Mouse (Mus musculus) lung, postnatal 0 days (tissue): ENCODE measurements around the gene Pth1r. TPM values are rescaled to one million over a fixed set of nuclear protein-coding genes. Genes with fewer than 3 reads are reported as not detected.

Experiments used
- ATAC-seq: fragments of 200-750 bp; cut with Nextera tagmentation; 2 replicates; pipeline ENCODE4 v1.8.0; 2017; ENCODE audit warnings: moderate library complexity
- DNase-seq: peaks from one replicate; pipeline ENCODE4 v3.0.0-alpha.2; 2016; ENCODE audit warnings: low spot score
- H3K27ac ChIP-seq: fragments of 300-500 bp; sonication (generic); 2 replicates; pipeline ENCODE4 v1.5.1; 2014; ENCODE audit warnings: antibody characterized with exemption, mild to moderate bottlenecking, low read length, mixed read lengths
- H3K27me3 ChIP-seq: fragments of 300-500 bp; sonication (generic); replicated peaks from 2 replicates; pipeline ENCODE4 v1.6.1; 2014; ENCODE audit warnings: low read length, mixed read lengths; ENCODE audit not compliant: insufficient read depth
- H3K36me3 ChIP-seq: fragments of 300-500 bp; sonication (generic); 2 replicates; pipeline ENCODE4 v1.6.1; 2014; ENCODE audit warnings: low read length, mixed read lengths; ENCODE audit not compliant: insufficient read depth
- H3K4me1 ChIP-seq: fragments of 300-500 bp; sonication (generic); 2 replicates; pipeline ENCODE4 v1.6.1; 2014; ENCODE audit warnings: antibody characterized with exemption, low read depth, low read length, mixed read lengths; ENCODE audit not compliant: insufficient read depth
- H3K4me2 ChIP-seq: fragments of 300-500 bp; sonication (generic); replicated peaks from 2 replicates; pipeline ENCODE4 v1.6.1; 2014; ENCODE audit warnings: low read depth, mild to moderate bottlenecking, low read length, moderate library complexity, mixed read lengths
- H3K4me3 ChIP-seq: fragments of 300-500 bp; sonication (generic); 2 replicates; pipeline ENCODE4 v1.5.1; 2014; ENCODE audit warnings: low read depth, low read length
- H3K9ac ChIP-seq: fragments of 300-500 bp; sonication (generic); replicated peaks from 2 replicates; pipeline ENCODE4 v1.6.1; 2014; ENCODE audit warnings: low read depth, mild to moderate bottlenecking
- H3K9me3 ChIP-seq: fragments of 300-500 bp; sonication (generic); 2 replicates; pipeline ENCODE4 v1.6.1; 2016; ENCODE audit warnings: low read length, mixed read lengths
- CTCF ChIP-seq: IDR thresholded peaks from 2 replicates; pipeline ENCODE4 v1.5.1; 2016; ENCODE audit warnings: antibody characterized with exemption, mild to moderate bottlenecking
- EP300 ChIP-seq: IDR thresholded peaks from 2 replicates; pipeline ENCODE4 v1.6.1; 2016; ENCODE audit warnings: antibody characterized with exemption, mild to moderate bottlenecking, control low read depth
- WGBS: fragments of 180-500 bp; shearing (Covaris S2); extraction: QIAGEN DNeasy Blood & Tissue Kit; methylation state at CpG from one replicate; pipeline ENCODE4 v1.1.7; 2014; 5-methylcytosine and 5-hydroxymethylcytosine counted together
- polyA plus RNA-seq: library from polyadenylated mRNA; unstranded; fragments of >200 nt; fragmentation: Nextera tagmentation; extraction: Ambion mirVana; gene quantifications from 2 replicates; pipeline ENCODE4 v1.2.1, GENCODE M21; 2015

The Pth1r gene
- polyA plus RNA-seq, 1 experiment from 2014 or later = 19.4 TPM

DNA sequence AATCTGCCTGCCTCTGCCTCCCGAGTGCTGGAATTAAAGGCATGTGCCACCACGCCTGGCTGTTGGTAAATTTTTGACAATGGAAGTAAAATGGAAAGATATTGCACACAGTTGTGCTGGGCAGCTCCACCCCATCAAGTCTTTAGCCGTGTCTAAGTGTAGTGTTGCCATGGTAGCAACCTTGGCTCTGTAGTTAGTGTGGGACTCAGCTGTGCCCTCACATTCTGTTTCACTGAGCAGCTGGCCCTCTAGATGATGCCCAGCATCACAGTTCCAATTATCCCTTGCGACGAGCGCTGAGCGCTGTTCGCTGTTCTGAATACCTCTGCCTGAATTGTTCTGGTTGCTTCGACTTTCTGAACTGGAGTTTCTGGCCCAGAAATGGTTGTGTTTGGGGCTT is 65.1 kb downstream of the Pth1r start:
- no peak overlapping the region for H3K4me2 ChIP-seq
- no peaks in the 10 kb centered on the region for H3K9me3 ChIP-seq
- no peak for TF ChIP-seq CTCF
- H3K27ac ChIP-seq = peak overlapping the region; percentile 54
- H3K9ac ChIP-seq = no peak overlapping the region
- peaks cover 39% of the 10 kb centered on the region for H3K4me1 ChIP-seq
- no peak overlapping the region for H3K4me3 ChIP-seq
- WGBS = 64% methylated on average over 9 of the region's 9 CpGs
- H3K27me3 ChIP-seq = no peaks in the 10 kb centered on the region
- ATAC-seq = no peak
- H3K36me3 ChIP-seq = peaks cover 5% of the 10 kb centered on the region
- peak; percentile 42 for DNase-seq

DNA sequence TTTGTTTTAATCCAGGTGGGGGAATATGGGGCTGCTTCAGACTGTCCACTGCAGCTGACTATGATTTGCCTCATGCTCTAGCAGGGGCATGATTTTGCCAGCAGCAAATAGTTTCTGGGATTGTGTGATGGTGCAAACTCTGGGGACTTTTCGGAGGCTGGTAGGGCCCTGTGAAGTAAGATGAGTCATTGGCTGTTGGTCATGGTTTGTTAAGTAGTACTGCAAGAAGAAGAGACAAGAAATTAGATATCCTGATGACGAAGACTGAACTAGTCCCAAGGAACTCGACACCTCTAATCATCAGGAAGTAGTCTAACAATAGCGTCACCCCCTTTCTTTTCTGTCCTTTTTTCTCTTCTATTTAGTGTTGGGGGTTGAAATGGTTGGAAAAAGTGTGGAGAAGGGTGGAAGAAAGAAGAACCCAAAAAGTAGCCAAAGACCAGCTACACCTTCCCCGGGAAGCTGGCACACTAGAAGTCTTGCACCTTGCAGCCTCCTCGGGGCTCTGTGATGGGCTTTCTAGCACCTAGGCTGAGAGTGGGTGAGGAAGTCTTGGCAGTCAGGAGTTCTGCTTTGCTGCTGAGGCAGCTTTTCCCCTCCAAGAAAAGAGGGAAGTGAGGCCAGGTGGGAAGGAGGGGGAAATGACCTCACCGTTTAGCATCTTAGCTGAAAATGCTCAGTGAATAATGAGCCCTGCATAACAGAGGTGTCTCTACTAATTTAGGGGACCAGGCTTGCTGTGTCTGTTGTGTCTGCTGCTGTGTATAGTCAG is 66.0 kb downstream of the Pth1r start:
- no peak overlapping the region for H3K4me2 ChIP-seq
- 0 out of 2 replicates have a peak overlapping the region, but pooled peaks have one; percentile 20 for H3K27ac ChIP-seq
- H3K4me3 ChIP-seq = no peak overlapping the region
- TF ChIP-seq CTCF (no peak), EP300 (no peak)
- H3K27me3 ChIP-seq = no peaks in the 10 kb centered on the region
- WGBS = 75% methylated on average over 7 of the region's 7 CpGs
- no peak for ATAC-seq
- no peak overlapping the region for H3K9ac ChIP-seq
- H3K36me3 ChIP-seq = peaks cover 5% of the 10 kb centered on the region
- no peak for DNase-seq
- no peaks in the 10 kb centered on the region for H3K9me3 ChIP-seq
- peaks cover 32% of the 10 kb centered on the region for H3K4me1 ChIP-seq

DNA sequence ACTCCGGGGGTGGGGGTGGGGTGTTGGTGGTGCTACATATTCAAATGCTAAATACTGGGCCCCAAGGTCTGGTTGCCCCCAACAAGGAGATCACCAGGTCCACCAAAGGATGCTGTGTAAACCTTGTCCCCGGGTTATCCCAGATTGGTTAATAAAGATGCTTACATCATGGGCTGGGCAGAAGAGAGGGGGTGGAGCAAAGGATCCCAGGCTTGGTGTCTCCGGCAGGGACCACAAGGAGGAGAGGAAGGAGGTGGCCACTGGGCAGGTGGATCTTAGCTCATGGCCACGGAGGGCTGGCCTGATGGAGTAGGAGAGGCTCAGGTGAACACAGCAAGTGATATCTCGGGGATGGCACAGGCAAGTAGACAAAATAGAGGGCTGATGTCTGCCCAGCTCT is 68.1 kb downstream of the Pth1r start:
- Histone ChIP-seq H3K27ac (no peak overlapping the region), H3K4me2 (no peak overlapping the region), H3K9ac (no peak overlapping the region), H3K9me3 (no peaks in the 10 kb centered on the region), H3K4me1 (peaks cover 16% of the 10 kb centered on the region), H3K4me3 (no peak overlapping the region), H3K36me3 (peaks cover 5% of the 10 kb centered on the region), H3K27me3 (no peaks in the 10 kb centered on the region)
- DNase-seq (no peak), ATAC-seq (no peak)
- 67% methylated on average over 5 of the region's 5 CpGs for WGBS
- no peak for TF ChIP-seq CTCF
- no peak for TF ChIP-seq EP300

DNA sequence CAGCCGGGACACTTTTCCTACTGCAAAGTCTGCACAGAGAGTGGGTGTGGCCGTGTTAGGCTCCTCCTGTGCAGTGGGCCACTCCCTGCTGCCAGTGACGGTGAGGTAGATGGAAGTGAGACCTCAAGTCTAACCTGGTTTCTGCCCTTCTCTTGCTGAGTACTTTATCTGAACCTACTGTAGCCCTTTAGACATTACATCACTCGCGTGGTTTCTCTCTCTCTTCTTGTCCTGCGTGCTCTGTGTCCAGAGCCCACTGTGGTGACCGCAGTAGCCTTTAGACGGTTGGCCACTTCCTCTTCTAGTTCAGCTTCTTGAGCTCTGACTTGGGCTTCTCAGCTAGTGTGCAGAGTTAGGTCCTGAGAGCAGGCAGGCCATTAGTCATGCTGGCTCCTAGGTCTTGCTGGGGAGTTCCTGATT is 70.4 kb downstream of the Pth1r start:
- Histone ChIP-seq H3K4me3 (no peak overlapping the region), H3K4me2 (no peak overlapping the region), H3K4me1 (peaks cover 17% of the 10 kb centered on the region), H3K36me3 (peaks cover 5% of the 10 kb centered on the region), H3K9ac (no peak overlapping the region), H3K9me3 (no peaks in the 10 kb centered on the region), H3K27me3 (no peaks in the 10 kb centered on the region), H3K27ac (peak overlapping the region; percentile 68)
- TF ChIP-seq CTCF = no peak
- no peak for TF ChIP-seq EP300
- DNase-seq (peak; percentile 65), ATAC-seq (peak; percentile 47)
- WGBS = 64% methylated on average over 8 of the region's 8 CpGs

DNA sequence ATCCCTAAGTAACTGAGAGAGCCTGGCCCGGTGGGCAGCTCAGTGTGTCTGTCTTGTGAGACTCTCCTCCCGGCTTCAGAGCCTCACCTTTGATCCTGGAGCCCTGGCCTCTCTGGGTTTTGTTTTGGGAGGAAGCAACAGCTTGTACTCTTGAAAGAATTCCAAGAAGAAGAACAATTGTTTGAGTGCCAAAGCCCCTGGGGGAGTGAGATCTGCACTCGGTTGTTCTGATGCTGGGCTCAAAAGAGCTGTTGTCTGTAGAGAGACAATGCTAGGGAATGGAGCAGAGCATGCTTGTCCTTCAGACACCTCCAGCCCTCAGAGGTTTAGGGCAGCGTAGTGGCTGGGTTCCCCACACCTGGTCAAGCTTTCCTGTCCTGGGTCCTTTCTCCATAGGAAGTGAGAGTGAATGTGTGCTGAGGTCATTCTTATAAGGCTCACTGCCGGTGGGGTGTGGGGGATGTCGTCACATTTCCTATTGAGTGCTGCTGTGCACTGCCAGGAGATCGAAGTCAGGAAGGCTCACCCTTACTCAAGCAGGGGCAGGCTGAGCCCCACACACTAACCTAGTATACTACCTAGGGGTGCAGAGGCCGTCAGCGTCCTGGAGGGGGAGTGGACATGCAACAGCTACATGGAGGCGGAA is 73.7 kb downstream of the Pth1r start:
- H3K9me3 ChIP-seq = no peaks in the 10 kb centered on the region
- no peak overlapping the region for H3K4me3 ChIP-seq
- H3K27ac ChIP-seq = peak overlapping the region; percentile 83
- 42% methylated on average over 10 of the region's 10 CpGs for WGBS
- 0 out of 2 replicates have a peak overlapping the region, but pooled peaks have one; percentile 8 for H3K9ac ChIP-seq
- DNase-seq = peak; percentile 66
- ATAC-seq = peak; percentile 72
- H3K27me3 ChIP-seq = no peaks in the 10 kb centered on the region
- no peaks in the 10 kb centered on the region for H3K36me3 ChIP-seq
- peak overlapping the region; percentile 17 for H3K4me2 ChIP-seq
- TF ChIP-seq EP300 (no peak; the same call in 1 of the 2 replicates), CTCF (0 out of 2 replicates have a peak, but pooled peaks have one; percentile 9)
- peaks cover 31% of the 10 kb centered on the region for H3K4me1 ChIP-seq

DNA sequence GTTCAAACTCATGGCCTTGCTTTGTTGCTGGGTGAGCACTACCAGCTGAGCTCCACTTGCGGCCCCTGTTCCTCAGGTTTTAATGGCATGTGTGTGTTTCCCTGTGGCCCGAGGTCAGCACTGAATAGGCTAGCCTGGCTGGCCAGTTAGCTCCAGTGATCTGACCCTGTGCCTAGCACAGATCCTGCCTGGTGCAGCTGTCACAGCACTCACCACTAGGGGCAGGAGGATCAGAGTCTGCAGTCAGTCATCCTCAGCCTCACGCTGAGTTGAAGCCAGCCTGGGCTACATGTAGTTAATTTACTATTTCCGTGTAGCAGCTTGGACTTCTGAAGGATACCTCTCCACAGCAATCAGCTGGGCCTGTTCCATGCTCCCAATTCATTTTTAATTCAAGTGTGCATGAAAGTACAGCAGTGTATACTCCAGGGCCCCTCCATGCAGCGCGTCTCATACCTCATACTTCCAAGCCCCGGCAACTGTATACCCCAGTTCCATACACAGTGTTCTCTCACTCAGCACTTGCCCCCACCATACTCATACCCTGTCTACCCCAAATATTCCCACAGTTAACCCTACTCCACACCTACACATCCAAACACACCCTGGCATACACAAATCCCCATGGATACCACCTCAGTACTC is 74.4 kb downstream of the Pth1r start:
- Histone ChIP-seq H3K9ac (0 out of 2 replicates have a peak overlapping the region, but pooled peaks have one; percentile 8), H3K4me2 (0 out of 2 replicates have a peak overlapping the region, but pooled peaks have one; percentile 17), H3K27ac (peak overlapping the region; percentile 83)

More for the DNA sequence above, 74.4 kb downstream of the Pth1r start:
- Histone ChIP-seq H3K27me3 (no peaks in the 10 kb centered on the region), H3K4me3 (no peak overlapping the region), H3K4me1 (peaks cover 34% of the 10 kb centered on the region), H3K36me3 (no peaks in the 10 kb centered on the region), H3K9me3 (no peaks in the 10 kb centered on the region)
- TF ChIP-seq EP300 = no peak
- peak; percentile 88 for TF ChIP-seq CTCF
- DNase-seq = peak; percentile 56
- 58% methylated on average over 7 of the region's 7 CpGs for WGBS
- peak; percentile 52 for ATAC-seq

Other genes starting within 250 kb of the Pth1r start
- 22.0 and 24.0 TPM in 2 replicates for gene Setd2, start 214.5 kb downstream of the Pth1r start, polyA plus RNA-seq
- 45.2 and 46.6 TPM in 2 replicates for gene Nradd, start 122.7 kb downstream of the Pth1r start, polyA plus RNA-seq
- 6.2 and 6.6 TPM in 2 replicates for gene Nbeal2, start 93.0 kb downstream of the Pth1r start, polyA plus RNA-seq
- gene Ccdc12, start 90.6 kb downstream of the Pth1r start, polyA plus RNA-seq = 180 and 200 TPM in 2 replicates
- gene Myl3, start 5.3 kb downstream of the Pth1r start, polyA plus RNA-seq = 10.4 and 13.8 TPM in 2 replicates
- gene Prss42, start 51.0 kb upstream of the Pth1r start, polyA plus RNA-seq = not detected in 2 replicates
- gene Prss44, start 66.8 kb upstream of the Pth1r start, polyA plus RNA-seq = not detected in 2 replicates
- not detected in 2 replicates for gene Prss43, start 79.5 kb upstream of the Pth1r start, polyA plus RNA-seq
- not detected in 2 replicates for gene Prss45, start 87.4 kb upstream of the Pth1r start, polyA plus RNA-seq
- gene Prss46, start 97.4 kb upstream of the Pth1r start, polyA plus RNA-seq = not detected in 2 replicates
- gene Prss50, start 110.8 kb upstream of the Pth1r start, polyA plus RNA-seq = 0.14 and 0.20 TPM in 2 replicates
- gene Als2cl, start 132.7 kb upstream of the Pth1r start, polyA plus RNA-seq = 13.5 and 14.4 TPM in 2 replicates
- gene Tmie, start 133.0 kb upstream of the Pth1r start, polyA plus RNA-seq = 3.6 and 4.0 TPM in 2 replicates
- gene Fam240a, start 169.7 kb upstream of the Pth1r start, polyA plus RNA-seq = not detected in 2 replicates
- 0.19 and 0.20 TPM in 2 replicates for gene Tdgf1, start 199.0 kb upstream of the Pth1r start, polyA plus RNA-seq
- gene Lrrc2, start 204.4 kb upstream of the Pth1r start, polyA plus RNA-seq = 1.6 and 2.2 TPM in 2 replicates
- gene Rtp3, start 243.4 kb upstream of the Pth1r start, polyA plus RNA-seq = 1.7 and 3.0 TPM in 2 replicates